12 mouse cellular contexts compared by ENCODE assay signal in genomic region chr14:27269836-27270235, GRCm38 (mm10).
DNase-seq lines count a peak whose midpoint lies in the region; ATAC-seq lines count a peak whose summit lies in the region.
"Had no signal": no experiment of that assay in that cellular context is flagged by ENCODE, and none has a peak within 500 bp of the region (broad histone marks: within the 10 kb centered on the region; RNA-seq: fewer than 3 reads in every experiment).

No protein-coding gene starts in this region.

- no peak overlapping the region for H3K4me2 ChIP-seq in hindbrain, embryonic 12.5 days (replicated peaks)

- H3K9ac ChIP-seq in hindbrain, embryonic 12.5 days, result no peak overlapping the region

- no peaks in the 10 kb centered on the region for H3K9me3 ChIP-seq in hindbrain, embryonic 12.5 days (replicated peaks)
- H3K9me3 ChIP-seq: hindbrain, embryonic 10.5 days had no signal

- 72% methylated on average over 4 of the region's 4 CpGs for WGBS in hindbrain, embryonic 12.5 days

- H3K4me1 ChIP-seq in hindbrain, embryonic 12.5 days, result peaks cover 17% of the 10 kb centered on the region

- no peak overlapping the region for H3K4me3 ChIP-seq in hindbrain, embryonic 12.5 days
- H3K4me3 ChIP-seq: hindbrain, embryonic 10.5 days had no signal

- DNase-seq in NIH3T3 (ENCODE audit: low read depth), result peak; percentile 3
- peak; percentile 95 for DNase-seq in cerebellum, adult 11-12 months
- DNase-seq in frontal cortex, postnatal 14 days (ENCODE audit: low spot score in 2 of 2), result peak; percentile 41 to 55
- DNase-seq in left cerebral cortex, postnatal 14 days (ENCODE audit: low spot score in 2 of 2), result peak; percentile 64 to 82
- DNase-seq in spleen, adult 18-20 months, result no peak
- no peak for DNase-seq in thymus, postnatal 25 days
- DNase-seq: heart, adult 11 months; kidney, adult 8-10 months; lung, postnatal 14 days had no signal

- intact Hi-C loops in left cerebral cortex, postnatal 14 days (cut with DNase I), result loop anchor here (5.0 kb wide), 2 partner anchors 43 to 67 kb away; no protein-coding TSS in a partner anchor

- no peak for ATAC-seq in hindbrain, embryonic 12.5 days (ENCODE audit: low FRiP score)

- H3K27ac ChIP-seq in hindbrain, embryonic 12.5 days, result no peak overlapping the region
- H3K27ac ChIP-seq: hindbrain, embryonic 10.5 days had no signal

- H3K36me3 ChIP-seq in hindbrain, embryonic 12.5 days, result no peaks in the 10 kb centered on the region
- H3K36me3 ChIP-seq: hindbrain, embryonic 10.5 days had no signal

- no peaks in the 10 kb centered on the region for H3K27me3 ChIP-seq in hindbrain, embryonic 12.5 days
- H3K27me3 ChIP-seq: CH12.LX had no signal

Comparison
In these comparisons a context has a peak if more than half of its experiments do, and no peak if none do; other contexts are left out.
1. DNase-seq: peak in NIH3T3 (single experiment), cerebellum, adult 11-12 months (single experiment), frontal cortex, postnatal 14 days (2 of 2) and left cerebral cortex, postnatal 14 days (2 of 2); none in spleen, adult 18-20 months (0 of 2) and thymus, postnatal 25 days (single experiment).